15 mouse cellular contexts compared by ENCODE assay signal in the genomic region with DNA sequence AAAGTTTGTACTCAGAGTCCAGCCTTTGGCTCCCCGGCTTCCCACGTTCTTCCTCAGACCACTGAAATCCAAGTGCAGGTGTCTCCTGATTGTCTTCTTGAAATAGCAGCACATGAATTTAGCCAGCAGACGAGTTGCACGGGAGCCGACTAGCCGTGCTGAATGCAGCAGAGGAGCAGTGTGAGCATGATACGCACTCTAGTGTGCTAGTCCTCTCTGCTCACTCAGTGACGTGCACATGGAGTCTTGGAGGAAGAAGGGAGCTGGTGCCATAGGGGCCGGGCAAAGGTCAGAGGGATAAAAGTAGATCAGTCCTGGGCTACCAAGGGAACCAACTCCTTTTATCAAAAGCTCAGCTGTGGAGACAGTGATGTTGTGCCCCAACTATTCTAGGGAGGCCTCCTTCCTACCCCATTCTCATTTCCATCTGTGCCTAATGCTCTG. TPM values are rescaled to one million over a fixed set of nuclear protein-coding genes. Genes with fewer than 3 reads are reported as not detected.
DNase-seq lines count a peak whose midpoint lies in the region; ATAC-seq and TF ChIP-seq lines count a peak whose summit lies in the region.
"Had no signal": no experiment of that assay in that cellular context is flagged by ENCODE, and none has a peak within 500 bp of the region (broad histone marks: within the 10 kb centered on the region; RNA-seq: fewer than 3 reads in every experiment).

No protein-coding gene starts in this region.

- WGBS in heart, embryonic 13.5 days, result 67% methylated on average over 9 of the region's 9 CpGs
- 81% methylated on average over 9 of the region's 9 CpGs for WGBS in midbrain, embryonic 13.5 days
- WGBS in midbrain, embryonic 14.5 days, result 83% methylated on average over 9 of the region's 9 CpGs
- WGBS in intestine, postnatal 0 days, result 52% methylated on average over 9 of the region's 9 CpGs
- WGBS in neural tube, embryonic 15.5 days, result 69% methylated on average over 9 of the region's 9 CpGs
- WGBS in forebrain, embryonic 11.5 days, result 82% methylated on average over 9 of the region's 9 CpGs

- peaks cover 75% of the 10 kb centered on the region for H3K4me1 ChIP-seq in heart, embryonic 13.5 days
- peaks cover 77% of the 10 kb centered on the region for H3K4me1 ChIP-seq in midbrain, embryonic 13.5 days (replicated peaks)
- H3K4me1 ChIP-seq in midbrain, embryonic 14.5 days (ENCODE audit: control insufficient read depth, insufficient read depth, low read length), result peaks cover 47% of the 10 kb centered on the region
- H3K4me1 ChIP-seq in intestine, postnatal 0 days (replicated peaks; ENCODE audit: control insufficient read depth, insufficient read depth, low read length), result peaks cover 22% of the 10 kb centered on the region; the same call in 1 of the 2 replicates
- H3K4me1 ChIP-seq in neural tube, embryonic 15.5 days, result peaks cover 63% of the 10 kb centered on the region
- H3K4me1 ChIP-seq in forebrain, embryonic 11.5 days (replicated peaks; ENCODE audit: control insufficient read depth, insufficient read depth, low read length), result peaks cover 18% of the 10 kb centered on the region

- H3K9ac ChIP-seq in heart, embryonic 13.5 days, result 0 out of 2 replicates have a peak overlapping the region, but pooled peaks have one; percentile 2
- no peak overlapping the region for H3K9ac ChIP-seq in midbrain, embryonic 13.5 days (replicated peaks)
- H3K9ac ChIP-seq in midbrain, embryonic 14.5 days (replicated peaks; ENCODE audit: low read length), result no peak overlapping the region
- peak overlapping the region; percentile 11; the same call in 1 of the 2 replicates for H3K9ac ChIP-seq in intestine, postnatal 0 days (ENCODE audit: low read depth, low read length)
- H3K9ac ChIP-seq in neural tube, embryonic 15.5 days (replicated peaks), result no peak overlapping the region; the same call in 1 of the 2 replicates
- no peak overlapping the region for H3K9ac ChIP-seq in forebrain, embryonic 11.5 days (ENCODE audit: low read length)
- H3K9ac ChIP-seq: hindbrain, embryonic 14.5 days; lung, embryonic 14.5 days had no signal

- ATAC-seq in heart, embryonic 13.5 days (ENCODE audit: extremely low read depth, insufficient number of reproducible peaks, low FRiP score, low TSS enrichment), result no peak
- ATAC-seq in midbrain, embryonic 13.5 days, result no peak
- ATAC-seq in midbrain, embryonic 14.5 days (ENCODE audit: low FRiP score, low TSS enrichment), result no peak
- peak; percentile 65 for ATAC-seq in intestine, postnatal 0 days
- ATAC-seq in neural tube, embryonic 15.5 days (ENCODE audit: low FRiP score), result no peak
- no peak for ATAC-seq in forebrain, embryonic 11.5 days (replicated peaks; ENCODE audit: low FRiP score)
- ATAC-seq: forebrain, embryonic 16.5 days had no signal

- TF ChIP-seq CTCF in intestine, postnatal 0 days (IDR thresholded peaks at IDR 0.05; ENCODE audit: low read depth), result peak; percentile 14; the same call in 1 of the 2 replicates

- 0 out of 2 replicates have a peak overlapping the region, but pooled peaks have one; percentile 10 for H3K27ac ChIP-seq in heart, embryonic 13.5 days (replicated peaks)
- H3K27ac ChIP-seq in midbrain, embryonic 13.5 days, result peak overlapping the region; percentile 15; the same call in 1 of the 2 replicates
- no peak overlapping the region for H3K27ac ChIP-seq in midbrain, embryonic 14.5 days (replicated peaks; ENCODE audit: low read depth, low read length)
- H3K27ac ChIP-seq in intestine, postnatal 0 days (ENCODE audit: low read depth, low read length), result peak overlapping the region; percentile 64
- H3K27ac ChIP-seq in neural tube, embryonic 15.5 days (replicated peaks), result 0 out of 2 replicates have a peak overlapping the region, but pooled peaks have one; percentile 48
- no peak overlapping the region for H3K27ac ChIP-seq in forebrain, embryonic 11.5 days (ENCODE audit: low read depth, low read length)
- H3K27ac ChIP-seq: hindbrain, embryonic 14.5 days had no signal

- H3K4me3 ChIP-seq in heart, embryonic 13.5 days, result no peak overlapping the region
- no peak overlapping the region for H3K4me3 ChIP-seq in midbrain, embryonic 13.5 days (replicated peaks)
- no peak overlapping the region for H3K4me3 ChIP-seq in midbrain, embryonic 14.5 days (replicated peaks; ENCODE audit: low read depth, low read length)
- H3K4me3 ChIP-seq in intestine, postnatal 0 days (ENCODE audit: low read depth, low read length), result no peak overlapping the region
- no peak overlapping the region for H3K4me3 ChIP-seq in neural tube, embryonic 15.5 days (replicated peaks)
- H3K4me3 ChIP-seq in forebrain, embryonic 11.5 days (ENCODE audit: low read depth, low read length), result no peak overlapping the region

- H3K36me3 ChIP-seq in heart, embryonic 13.5 days, result peaks cover 19% of the 10 kb centered on the region
- H3K36me3 ChIP-seq in midbrain, embryonic 13.5 days, result peaks cover 13% of the 10 kb centered on the region; the same call in 1 of the 2 replicates
- peaks cover 11% of the 10 kb centered on the region for H3K36me3 ChIP-seq in midbrain, embryonic 14.5 days (ENCODE audit: control insufficient read depth, insufficient read depth, low read length)
- H3K36me3 ChIP-seq in intestine, postnatal 0 days (ENCODE audit: control insufficient read depth, insufficient read depth), result peaks cover 15% of the 10 kb centered on the region
- H3K36me3 ChIP-seq in neural tube, embryonic 15.5 days, result 0 out of 2 replicates have a peak, but pooled peaks cover 3% of the 10 kb centered on the region
- H3K36me3 ChIP-seq in forebrain, embryonic 11.5 days (ENCODE audit: control insufficient read depth, insufficient read depth, low read length), result no peaks in the 10 kb centered on the region; the same call in 1 of the 2 replicates

- H3K4me2 ChIP-seq in heart, embryonic 13.5 days, result no peak overlapping the region
- no peak overlapping the region for H3K4me2 ChIP-seq in midbrain, embryonic 13.5 days (replicated peaks)
- no peak overlapping the region for H3K4me2 ChIP-seq in midbrain, embryonic 14.5 days (ENCODE audit: low read length)
- H3K4me2 ChIP-seq in intestine, postnatal 0 days (replicated peaks; ENCODE audit: low read depth), result no peak overlapping the region
- H3K4me2 ChIP-seq in neural tube, embryonic 15.5 days, result no peak overlapping the region
- H3K4me2 ChIP-seq in forebrain, embryonic 11.5 days (ENCODE audit: low read depth, low read length, severe bottlenecking), result no peak overlapping the region
- H3K4me2 ChIP-seq: hindbrain, embryonic 14.5 days; liver, embryonic 11.5 days; lung, embryonic 14.5 days; midbrain, embryonic 11.5 days had no signal

- H3K27me3 ChIP-seq in heart, embryonic 13.5 days (replicated peaks), result no peaks in the 10 kb centered on the region
- no peaks in the 10 kb centered on the region for H3K27me3 ChIP-seq in midbrain, embryonic 13.5 days
- no peaks in the 10 kb centered on the region for H3K27me3 ChIP-seq in midbrain, embryonic 14.5 days (ENCODE audit: control insufficient read depth, insufficient read depth, low read length)
- no peaks in the 10 kb centered on the region for H3K27me3 ChIP-seq in intestine, postnatal 0 days (replicated peaks; ENCODE audit: control insufficient read depth, insufficient read depth, low read length)
- no peaks in the 10 kb centered on the region for H3K27me3 ChIP-seq in neural tube, embryonic 15.5 days (replicated peaks)
- H3K27me3 ChIP-seq in forebrain, embryonic 11.5 days (ENCODE audit: control insufficient read depth, insufficient read depth, low read length), result no peaks in the 10 kb centered on the region

- no peaks in the 10 kb centered on the region for H3K9me3 ChIP-seq in heart, embryonic 13.5 days
- no peaks in the 10 kb centered on the region for H3K9me3 ChIP-seq in midbrain, embryonic 13.5 days
- no peaks in the 10 kb centered on the region for H3K9me3 ChIP-seq in midbrain, embryonic 14.5 days (ENCODE audit: control insufficient read depth, low read length)
- H3K9me3 ChIP-seq in intestine, postnatal 0 days (ENCODE audit: control insufficient read depth), result no peaks in the 10 kb centered on the region
- H3K9me3 ChIP-seq in neural tube, embryonic 15.5 days (replicated peaks), result no peaks in the 10 kb centered on the region
- no peaks in the 10 kb centered on the region for H3K9me3 ChIP-seq in forebrain, embryonic 11.5 days (ENCODE audit: control insufficient read depth, low read length)

- DNase-seq in heart, adult 9 months (ENCODE audit: low spot score in 2 of 2), result no peak
- no peak for DNase-seq in midbrain, embryonic 14.5 days
- DNase-seq in forebrain, embryonic 11.5 days (ENCODE audit: low spot score), result no peak
- DNase-seq: cerebellum, postnatal 10 days; lung, embryonic 14.5 days; lung, postnatal 4 days; right cerebral cortex, adult 18-20 months had no signal

RNA-seq across cellular contexts. Expression of a gene that starts 52.8 kb away (rescaled TPM):
- polyA plus RNA-seq in heart, embryonic 13.5 days (2015; fragmentation: Nextera tagmentation; extraction: Ambion mirVana), result 86.4 and 91.1 TPM in 2 replicates
- 72.8 and 84.9 TPM in 2 replicates for polyA plus RNA-seq in midbrain, embryonic 13.5 days (2015; fragmentation: Nextera tagmentation; extraction: Ambion mirVana)
- 72.9 and 85.5 TPM in 2 replicates for polyA plus RNA-seq in midbrain, embryonic 14.5 days (2014; fragmentation: Nextera tagmentation; extraction: Ambion mirVana)
- 51.4 and 52.8 TPM in 2 replicates for polyA plus RNA-seq in intestine, postnatal 0 days (2015; fragmentation: Nextera tagmentation; extraction: Ambion mirVana)
- 84.9 and 85.5 TPM in 2 replicates for polyA plus RNA-seq in neural tube, embryonic 15.5 days (2015; fragmentation: Nextera tagmentation; extraction: Ambion mirVana)
- 108 and 121 TPM in 2 replicates for polyA plus RNA-seq in forebrain, embryonic 11.5 days (2014; fragmentation: Nextera tagmentation; extraction: Ambion mirVana)

RNA-seq across cellular contexts. Expression of a gene that starts 52.9 kb away (rescaled TPM):
- polyA plus RNA-seq in heart, embryonic 13.5 days (2015; fragmentation: Nextera tagmentation; extraction: Ambion mirVana), result 4.3 and 4.6 TPM in 2 replicates
- 3.5 and 4.2 TPM in 2 replicates for polyA plus RNA-seq in midbrain, embryonic 13.5 days (2015; fragmentation: Nextera tagmentation; extraction: Ambion mirVana)
- polyA plus RNA-seq in midbrain, embryonic 14.5 days (2014; fragmentation: Nextera tagmentation; extraction: Ambion mirVana), result 5.2 and 5.3 TPM in 2 replicates
- 3.6 and 4.0 TPM in 2 replicates for polyA plus RNA-seq in intestine, postnatal 0 days (2015; fragmentation: Nextera tagmentation; extraction: Ambion mirVana)
- polyA plus RNA-seq in neural tube, embryonic 15.5 days (2015; fragmentation: Nextera tagmentation; extraction: Ambion mirVana), result 4.4 and 4.7 TPM in 2 replicates
- polyA plus RNA-seq in forebrain, embryonic 11.5 days (2014; fragmentation: Nextera tagmentation; extraction: Ambion mirVana), result 5.2 and 6.9 TPM in 2 replicates

Comparison
In these comparisons a context has a peak if more than half of its experiments do, and no peak if none do; other contexts are left out.
1. H3K27ac ChIP-seq: peak in heart, embryonic 13.5 days (single experiment), midbrain, embryonic 13.5 days (single experiment), intestine, postnatal 0 days (single experiment) and neural tube, embryonic 15.5 days (single experiment); none in midbrain, embryonic 14.5 days (single experiment) and forebrain, embryonic 11.5 days (single experiment).
2. H3K9ac ChIP-seq: peak in heart, embryonic 13.5 days (single experiment) and intestine, postnatal 0 days (single experiment); none in midbrain, embryonic 13.5 days (single experiment), midbrain, embryonic 14.5 days (single experiment), neural tube, embryonic 15.5 days (single experiment) and forebrain, embryonic 11.5 days (single experiment).